Mouse (Mus musculus): Measurements from ENCODE around the gene Rnf141.

Rnf141 gene

DNA sequence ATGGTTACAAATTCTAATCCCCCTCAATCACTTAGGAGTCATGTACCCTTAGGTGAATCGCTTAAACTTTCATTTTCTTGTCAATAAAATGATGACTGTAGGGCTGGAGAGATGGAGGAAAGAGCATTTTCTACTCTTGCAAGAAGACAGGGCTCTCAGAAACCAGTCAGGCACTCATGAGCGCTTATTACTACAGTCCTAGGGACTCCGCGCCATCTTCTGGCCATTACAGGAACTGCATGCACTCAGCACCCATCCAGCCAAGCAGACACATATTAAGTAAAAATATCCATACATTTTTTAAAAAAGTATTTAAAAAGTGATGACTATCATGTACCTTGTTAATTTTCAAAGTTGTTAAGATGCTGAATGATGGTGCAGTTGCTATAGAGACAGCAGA, 43.2 kb downstream of the Rnf141 start:
- intact Hi-C loops (cut with DNase I) = loop anchor here (1.0 to 10.0 kb wide), 4 partner anchors 74 to 516 kb away; no protein-coding TSS in a partner anchor

DNA sequence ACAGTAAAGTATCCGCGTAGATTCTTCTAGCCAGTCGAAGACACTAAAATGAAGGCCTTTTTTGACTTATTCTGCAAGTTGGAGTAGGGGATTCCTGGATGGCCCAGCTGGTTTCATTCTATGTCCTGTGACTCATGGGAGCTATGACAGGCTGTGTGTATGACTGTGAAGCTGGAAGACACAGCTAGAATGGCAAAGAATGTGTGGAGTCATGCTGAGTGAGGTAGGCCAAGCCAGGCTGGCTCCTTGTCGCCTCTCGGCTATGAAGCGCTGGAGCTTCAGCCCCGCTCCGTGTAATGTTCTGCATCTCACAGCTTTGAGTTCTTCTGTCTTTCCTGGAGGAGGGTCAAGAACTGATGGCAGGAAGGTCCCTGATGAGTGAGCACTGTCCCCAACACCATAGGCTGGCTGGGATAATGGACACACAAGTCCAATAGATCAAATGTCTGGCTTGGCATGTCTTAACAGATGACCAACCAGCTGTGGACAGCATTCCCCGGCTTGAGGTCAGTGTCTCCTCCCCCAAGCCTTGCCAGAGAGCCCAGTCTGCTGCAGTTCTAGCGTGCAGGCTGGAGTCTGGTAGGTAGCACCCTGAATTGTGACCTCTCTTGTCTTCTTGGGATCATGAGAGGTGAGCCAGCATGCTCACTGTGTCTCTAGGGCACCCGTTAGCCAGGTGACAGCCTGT, 46.4 kb downstream of the Rnf141 start:
- intact Hi-C loops (cut with DNase I) = no loop called here

DNA sequence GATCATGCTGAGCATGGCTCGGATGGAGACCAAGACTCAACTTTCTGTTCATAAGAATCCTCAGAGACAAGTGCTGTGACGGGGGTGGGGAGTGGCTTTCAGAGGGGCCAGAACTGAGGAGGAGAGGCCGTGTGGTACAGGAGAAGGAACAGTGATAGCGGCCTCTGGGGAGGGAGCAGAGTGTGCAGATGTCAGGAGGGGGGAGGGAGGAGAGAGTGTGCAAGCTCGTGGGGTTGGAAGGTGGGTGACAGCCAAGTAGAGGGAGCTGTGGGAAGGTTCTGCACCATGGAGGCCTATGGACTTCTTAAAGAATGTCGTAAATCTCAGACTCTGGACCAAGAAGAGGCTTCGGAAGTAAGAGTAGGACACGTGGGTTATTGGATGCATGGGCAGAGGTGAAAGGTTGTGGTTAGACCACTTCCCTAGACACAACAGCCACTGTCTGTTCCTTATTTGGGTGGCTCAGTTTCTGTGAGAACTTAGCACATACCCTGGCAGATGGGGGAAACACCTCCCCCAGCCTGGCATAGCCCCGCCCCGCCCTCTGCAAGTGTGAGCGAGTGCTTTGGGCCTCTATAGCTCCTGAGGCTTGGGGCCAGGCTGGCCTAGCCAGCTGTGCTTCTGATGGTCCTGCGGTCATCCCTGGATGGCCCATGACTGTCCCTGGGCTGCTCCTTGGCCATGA, 47.7 kb downstream of the Rnf141 start:
- intact Hi-C loops (cut with DNase I) = no loop called here

DNA sequence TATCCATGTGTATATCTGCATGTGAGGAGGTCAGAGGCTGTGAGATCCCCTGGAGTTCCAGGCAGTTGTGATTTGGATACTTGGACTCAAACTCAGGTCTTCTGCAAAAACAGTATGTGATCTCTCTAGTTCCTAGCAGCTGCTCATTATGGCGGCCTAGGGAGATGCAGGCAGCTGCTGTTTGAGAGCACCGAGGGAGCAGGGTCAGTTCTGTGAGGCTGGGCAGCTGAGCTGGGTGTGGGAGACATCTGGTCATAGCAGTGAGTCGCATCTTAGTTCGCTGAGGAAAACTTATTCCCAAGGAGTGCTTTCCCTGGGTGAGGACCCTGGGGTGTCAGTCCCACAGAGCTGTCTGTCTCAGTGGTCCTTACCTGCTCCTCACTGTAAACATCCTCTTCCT, 49.5 kb downstream of the Rnf141 start:
- intact Hi-C loops (cut with DNase I) = no loop called here

DNA sequence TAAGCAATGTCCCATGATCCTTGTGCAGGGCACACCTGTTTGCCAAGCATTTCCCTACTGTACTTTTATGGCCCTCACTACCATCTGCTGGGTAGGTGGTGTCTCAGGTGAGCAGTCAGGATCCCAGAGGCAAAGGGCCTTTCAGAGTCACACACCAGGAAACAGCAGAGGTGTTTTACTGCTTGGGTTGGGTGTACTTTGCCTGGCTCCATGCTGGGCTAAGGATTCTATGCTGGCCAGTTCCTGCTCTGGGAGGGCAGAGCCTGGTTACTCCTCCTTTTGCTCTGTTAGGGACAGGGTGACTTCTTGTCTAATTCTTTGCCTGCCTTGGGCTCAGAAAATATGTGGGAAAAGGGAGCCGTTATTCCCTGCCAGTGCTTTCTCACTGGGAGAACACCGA, 51.4 kb downstream of the Rnf141 start:
- intact Hi-C loops (cut with DNase I) = no loop called here

DNA sequence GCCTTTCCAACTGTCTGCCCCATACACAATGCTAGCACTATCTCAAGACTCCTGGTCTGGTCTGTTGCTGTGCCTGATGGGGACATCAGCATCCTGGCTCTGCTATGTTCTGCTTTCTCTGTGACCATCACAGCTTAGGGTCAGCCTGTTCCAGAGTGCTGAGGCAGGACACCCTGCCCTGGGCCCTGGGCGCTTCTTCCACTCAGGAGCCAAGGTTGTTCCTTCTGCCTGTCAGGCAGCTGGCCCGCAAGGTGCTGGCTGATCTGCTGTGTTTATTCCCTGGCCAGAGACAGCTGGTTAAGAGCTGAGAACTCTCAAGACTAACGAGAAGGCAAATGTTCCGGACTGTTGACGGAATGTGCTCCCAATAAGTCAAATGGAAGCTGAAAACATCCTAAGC, 52.1 kb downstream of the Rnf141 start:
- intact Hi-C loops (cut with DNase I) = no loop called here

DNA sequence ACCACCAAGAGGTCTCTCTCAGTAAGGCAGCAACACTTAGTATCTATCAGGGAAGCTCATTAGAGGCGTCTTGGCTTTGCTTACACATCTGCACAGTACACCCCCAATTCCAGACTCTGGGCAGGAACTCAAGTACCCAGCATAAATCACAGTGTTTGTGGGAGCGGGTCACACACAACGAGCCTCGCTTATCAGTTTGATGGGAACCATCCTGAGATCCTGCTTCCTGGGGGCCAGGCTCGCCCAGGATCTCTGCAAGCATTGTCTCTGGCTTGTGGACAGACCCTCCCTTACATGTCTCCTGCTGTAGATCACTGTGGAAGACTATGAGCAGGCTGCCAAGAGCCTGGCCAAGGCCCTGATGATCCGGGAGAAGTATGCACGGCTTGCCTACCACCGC, 53.4 kb downstream of the Rnf141 start:
- intact Hi-C loops (cut with DNase I) = no loop called here

DNA sequence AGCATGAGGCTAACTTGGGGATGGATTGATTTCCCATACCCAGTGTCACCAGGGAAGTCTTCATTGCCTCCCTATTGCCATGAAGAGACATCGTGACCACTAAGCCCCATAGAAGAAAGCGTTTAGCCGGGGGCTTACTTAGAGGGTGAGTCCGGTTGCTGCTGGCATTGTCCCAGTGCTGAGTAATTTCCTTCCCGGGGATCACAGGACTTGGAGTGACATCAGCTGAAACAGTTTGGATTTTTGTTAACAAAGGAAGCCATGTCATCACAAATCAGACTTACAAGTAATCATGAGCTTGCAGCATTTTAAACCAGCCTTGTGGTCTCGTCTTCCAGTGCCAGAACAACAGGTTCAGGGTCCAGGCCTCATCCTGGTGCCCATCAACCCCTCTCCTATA, 56.9 kb downstream of the Rnf141 start:
- intact Hi-C loops (cut with DNase I) = no loop called here

DNA sequence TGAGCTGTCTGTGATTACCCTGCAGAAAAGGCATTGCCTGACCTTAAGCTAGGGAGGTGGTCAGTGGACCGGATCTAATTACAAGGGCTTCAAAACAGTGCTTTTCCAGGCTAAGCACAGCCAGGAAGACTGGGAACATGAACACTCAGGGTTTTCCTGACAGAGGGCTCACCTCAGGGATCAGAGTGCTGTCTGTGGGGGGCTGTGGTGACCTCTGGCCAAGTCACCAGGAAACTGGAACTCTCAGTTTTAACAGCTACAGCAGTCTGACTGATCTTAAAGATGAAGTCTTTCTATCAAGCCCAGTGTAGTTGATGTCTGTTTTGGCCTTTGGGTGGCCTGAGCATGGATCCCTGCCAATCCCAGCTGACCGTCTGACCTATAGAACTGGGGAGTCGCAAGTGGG, 58.5 kb downstream of the Rnf141 start:
- intact Hi-C loops (cut with DNase I) = no loop called here

DNA sequence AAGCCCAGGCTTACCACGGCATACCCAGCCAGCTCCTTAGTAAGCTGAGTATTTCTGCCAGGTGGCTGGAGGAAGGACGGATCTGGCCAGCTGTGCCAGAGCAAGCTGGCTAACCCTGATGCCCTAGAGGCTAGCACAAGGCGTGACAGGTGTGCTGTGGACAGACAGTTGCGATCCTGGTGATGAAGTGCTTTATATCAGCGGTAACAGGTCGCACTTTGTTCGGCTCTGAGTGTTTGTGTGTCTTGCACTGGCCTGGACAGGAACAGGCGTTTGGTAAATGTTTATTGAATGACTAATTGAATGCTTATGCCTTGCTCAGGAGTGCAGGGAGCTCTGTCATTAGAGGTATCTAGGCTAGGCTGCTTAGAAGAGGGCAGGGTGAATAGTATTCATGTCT, 59.3 kb downstream of the Rnf141 start:
- intact Hi-C loops (cut with DNase I) = no loop called here

DNA sequence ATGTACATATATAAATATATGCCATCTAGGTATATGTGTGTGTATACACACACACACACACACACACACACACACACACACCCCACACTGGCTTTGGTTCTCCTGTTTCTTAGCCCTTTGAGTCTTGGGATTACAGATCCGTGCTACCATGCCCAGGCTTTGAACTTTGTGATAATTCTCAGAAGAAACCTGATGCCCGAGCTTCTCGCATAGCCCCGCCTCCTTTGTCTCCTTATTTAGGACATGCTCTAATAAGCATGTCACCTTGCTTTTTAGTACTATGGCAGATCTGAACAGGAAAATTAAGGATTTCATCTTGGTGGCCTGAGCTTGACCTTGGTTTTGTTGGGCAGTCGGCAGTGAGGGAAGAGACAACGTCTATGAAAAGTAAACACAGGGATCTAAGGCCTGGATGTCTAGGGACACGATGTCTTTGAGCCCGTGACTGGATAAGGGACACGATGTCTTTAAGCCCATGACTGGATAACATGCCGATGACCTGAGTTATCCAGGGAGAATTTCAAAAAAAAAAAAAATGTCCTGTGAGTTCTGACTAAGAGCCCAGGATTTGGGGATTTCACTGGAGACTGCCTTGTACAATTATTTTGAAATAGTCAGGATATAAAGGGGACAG, 61.3 kb downstream of the Rnf141 start:
- intact Hi-C loops (cut with DNase I) = no loop called here

DNA sequence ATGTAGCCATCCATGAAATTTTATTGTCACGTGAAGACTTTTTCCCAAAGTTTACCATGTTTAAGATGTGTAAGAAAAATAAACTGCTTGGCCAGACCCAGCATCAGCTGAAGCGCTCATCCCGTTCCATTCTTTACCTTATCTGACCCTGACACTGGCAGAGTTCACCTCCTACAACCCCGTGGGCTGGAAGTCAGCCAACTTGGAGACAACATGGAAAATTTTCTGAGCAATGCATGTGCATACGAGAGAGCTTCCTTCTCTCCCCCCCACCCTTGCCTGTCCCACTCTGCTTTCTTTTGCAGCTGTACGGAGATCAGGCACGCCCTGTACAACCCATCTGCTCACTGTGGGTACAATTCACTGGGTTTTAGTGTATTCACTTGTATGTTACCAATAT, 62.1 kb downstream of the Rnf141 start:
- intact Hi-C loops (cut with DNase I) = no loop called here

DNA sequence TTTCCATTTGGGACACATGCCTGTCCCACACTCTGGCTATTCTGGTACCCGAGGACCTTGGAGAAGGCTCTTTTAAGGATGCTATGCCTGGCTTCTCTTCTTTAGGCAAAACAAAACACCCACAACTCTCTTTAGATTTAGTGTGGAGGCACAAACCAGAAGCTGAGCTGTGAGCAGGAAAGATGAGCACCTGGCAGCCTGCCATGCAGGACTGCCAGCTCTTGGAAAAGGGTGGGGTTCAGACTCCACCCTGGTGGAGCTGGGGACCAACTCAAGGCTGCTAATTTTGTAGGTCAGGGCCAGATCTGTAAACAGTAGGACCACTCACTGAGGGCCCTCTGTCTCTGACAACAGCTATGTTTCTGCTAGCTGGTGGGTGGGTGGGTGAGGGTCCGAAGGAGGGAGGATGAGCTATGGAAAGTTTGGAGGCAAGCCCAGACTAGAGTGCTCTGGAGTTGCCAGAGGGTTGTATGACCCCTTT, 63.0 kb downstream of the Rnf141 start:
- intact Hi-C loops (cut with DNase I) = no loop called here

DNA sequence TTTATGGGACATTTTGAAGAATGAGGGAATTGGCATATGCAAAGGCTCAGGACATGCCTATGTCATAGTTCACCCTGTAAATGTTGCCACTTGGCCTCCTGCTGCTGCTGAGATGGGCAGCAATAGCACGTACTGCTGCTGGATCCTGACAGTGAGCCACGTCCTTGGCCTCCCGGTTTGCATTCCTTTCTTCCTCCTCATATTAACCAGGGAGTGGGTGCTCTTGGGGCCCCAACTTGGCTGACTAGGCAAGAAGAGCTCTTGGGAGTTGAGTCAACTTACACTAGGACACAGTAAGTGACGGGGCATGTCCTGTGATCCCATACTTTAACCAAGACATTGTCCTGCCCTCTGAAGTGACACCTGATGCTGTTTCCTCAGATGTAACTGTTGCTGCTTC, 63.7 kb downstream of the Rnf141 start:
- intact Hi-C loops (cut with DNase I) = no loop called here

DNA sequence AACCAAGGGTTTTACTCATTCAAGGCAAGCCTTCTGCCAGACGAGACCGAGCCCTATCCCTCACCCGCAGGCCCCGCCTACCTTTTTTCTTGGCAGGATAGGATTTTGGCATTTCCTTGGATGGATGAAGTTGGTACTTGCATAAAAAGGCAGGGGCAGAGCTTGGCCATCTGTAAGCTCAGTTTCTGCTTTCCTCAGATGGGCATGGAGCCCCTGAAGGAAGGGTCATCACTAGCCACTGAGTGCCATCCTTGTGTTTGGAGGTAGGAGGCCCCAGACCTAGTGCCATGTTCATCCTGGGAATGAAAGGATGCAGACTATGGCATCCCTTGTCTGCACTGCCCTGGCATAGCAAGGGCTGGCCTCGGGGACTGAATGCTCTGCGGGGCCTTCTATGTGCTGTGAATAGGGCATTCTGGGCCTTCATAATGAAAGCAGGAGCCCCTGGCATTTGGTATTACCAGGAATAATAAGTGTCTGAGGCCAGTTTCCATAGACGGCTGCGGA, 64.6 kb downstream of the Rnf141 start:
- intact Hi-C loops (cut with DNase I) = no loop called here

DNA sequence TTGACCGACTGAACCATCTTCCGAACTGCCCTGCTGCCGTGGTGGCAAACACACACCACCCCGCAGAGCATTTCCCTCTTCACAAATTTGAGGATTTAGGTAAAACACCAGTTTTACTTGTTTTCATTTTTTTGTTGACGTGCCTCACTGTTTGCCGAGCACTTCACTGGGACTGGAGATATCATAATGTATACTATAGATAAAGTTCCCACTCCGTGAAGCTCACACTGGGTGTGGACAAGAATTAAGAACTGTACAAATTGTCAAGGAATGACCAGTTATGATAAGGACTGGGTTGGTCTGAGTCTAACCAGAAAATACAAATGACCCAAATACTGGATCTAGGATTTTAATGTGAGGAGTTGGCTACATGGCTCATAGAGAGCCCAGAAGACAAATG, 65.3 kb downstream of the Rnf141 start:
- intact Hi-C loops (cut with DNase I) = no loop called here

DNA sequence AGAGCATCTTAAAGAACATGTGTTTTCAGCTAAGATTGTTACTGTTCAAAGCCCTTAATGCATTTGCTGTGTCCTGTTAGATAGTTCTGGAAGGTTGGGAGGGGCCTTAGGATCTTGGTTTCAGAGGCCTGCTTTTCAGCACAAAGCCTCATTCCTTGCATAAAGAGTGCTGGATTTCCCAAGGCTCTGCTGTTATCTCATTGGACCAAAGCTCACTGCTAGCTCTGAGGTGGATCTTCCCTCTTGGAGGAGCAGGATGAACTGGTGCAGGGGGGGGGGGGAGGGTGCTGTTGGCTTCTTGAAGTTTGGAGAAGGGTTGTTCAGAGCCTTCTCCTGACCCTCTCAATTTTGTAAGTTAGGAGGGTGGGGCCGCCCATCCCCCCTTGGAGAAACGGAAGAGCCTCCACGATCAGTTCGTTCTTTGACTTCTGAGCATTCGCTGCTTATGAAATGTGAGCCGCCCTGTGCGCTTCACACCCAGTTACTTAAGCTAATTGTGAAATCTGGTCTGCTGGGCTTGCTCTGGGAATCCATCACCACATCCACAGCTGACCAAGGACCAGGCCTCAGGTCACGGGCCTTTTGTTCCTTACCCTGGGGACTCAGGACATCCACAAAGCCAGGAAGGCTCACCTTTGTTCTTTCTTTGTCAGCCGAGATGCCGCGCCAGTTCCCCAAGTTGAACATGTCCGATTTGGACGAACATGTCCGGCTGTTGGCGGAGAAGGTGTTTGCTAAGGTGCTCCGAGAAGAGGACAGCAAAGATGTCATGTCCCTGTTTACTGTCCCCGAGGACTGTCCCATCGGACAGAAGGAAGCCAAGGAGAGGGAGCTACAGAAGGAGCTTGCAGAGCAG, 66.9 kb downstream of the Rnf141 start:
- intact Hi-C loops (cut with DNase I) = no loop called here

DNA sequence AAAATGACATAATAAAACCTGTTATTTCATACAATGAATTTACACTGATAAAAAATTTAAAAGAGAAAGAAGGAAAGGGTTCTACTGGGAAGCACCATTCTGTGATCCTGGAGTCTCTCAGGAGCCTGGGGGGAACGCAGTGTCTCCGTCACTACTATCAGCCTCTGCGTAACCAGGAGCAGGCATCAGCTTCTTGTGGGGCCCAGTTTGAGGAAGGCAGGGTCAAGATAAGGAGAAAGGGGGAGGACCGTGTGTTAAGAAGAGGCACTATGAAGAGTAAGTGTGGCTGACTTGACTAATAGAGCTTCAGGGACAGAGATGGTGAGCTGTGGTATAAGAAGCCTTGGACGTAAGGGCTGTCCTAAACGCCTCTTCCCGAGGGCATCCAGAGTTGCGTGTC, 69.6 kb downstream of the Rnf141 start:
- intact Hi-C loops (cut with DNase I) = no loop called here

DNA sequence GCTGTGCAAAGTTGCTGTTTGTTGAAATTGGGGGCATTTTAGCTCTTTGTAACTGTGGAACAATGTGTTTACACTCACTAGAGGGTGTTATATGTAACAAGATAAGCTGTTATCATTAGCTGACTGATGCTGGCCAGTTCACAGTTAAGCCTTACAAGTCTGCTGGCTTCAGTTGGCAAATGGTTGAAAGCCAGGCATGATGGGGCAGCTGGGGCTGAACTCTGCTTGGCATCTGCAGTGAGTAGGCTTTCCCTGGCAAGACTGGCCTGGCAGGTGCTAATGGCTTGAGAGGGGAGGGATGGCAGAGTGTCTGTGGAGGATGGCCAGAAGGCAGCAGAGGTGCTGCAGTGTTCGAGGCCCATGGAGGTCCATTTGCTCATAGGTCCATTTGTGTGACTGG, 70.2 kb downstream of the Rnf141 start:
- intact Hi-C loops (cut with DNase I) = no loop called here

DNA sequence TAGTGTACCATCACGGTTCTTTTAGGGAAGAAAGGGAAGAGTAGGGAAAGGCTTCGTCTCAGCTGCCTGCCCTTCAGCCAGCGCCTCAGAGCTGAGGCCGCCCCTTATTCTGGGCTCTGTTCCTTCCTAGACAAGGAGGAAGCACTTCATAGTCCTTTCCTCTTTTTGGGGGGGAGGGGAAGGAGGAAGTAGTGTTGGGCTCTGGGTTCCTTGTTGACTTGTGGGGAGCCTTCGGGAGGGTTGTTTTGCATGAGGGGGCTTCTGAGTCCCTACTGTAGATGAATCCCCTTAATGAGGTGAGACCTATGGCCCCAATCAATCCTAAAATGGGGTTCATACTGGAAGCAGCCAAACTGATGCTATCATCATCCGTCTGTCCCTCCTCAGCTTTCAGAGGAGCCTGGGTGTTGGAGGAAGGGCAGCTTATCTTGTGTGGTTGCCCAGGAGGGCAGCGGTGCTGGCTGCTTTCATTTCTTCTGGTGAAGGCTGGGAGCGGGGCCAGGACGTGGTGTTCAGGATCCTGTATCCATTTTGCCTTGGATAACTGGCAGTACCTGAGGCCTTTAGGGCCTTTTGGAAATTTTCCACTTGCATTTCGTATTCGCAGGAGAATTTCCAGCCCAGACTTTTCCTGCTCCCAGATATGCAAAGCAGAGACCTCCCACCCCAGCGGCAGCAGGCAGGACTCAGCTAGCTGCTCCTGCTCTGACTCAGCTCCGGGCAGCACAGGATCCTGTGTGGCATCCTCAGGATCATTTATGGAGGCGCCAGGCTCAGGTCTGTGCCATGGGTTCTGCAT, 70.9 kb downstream of the Rnf141 start:
- intact Hi-C loops (cut with DNase I) = no loop called here

DNA sequence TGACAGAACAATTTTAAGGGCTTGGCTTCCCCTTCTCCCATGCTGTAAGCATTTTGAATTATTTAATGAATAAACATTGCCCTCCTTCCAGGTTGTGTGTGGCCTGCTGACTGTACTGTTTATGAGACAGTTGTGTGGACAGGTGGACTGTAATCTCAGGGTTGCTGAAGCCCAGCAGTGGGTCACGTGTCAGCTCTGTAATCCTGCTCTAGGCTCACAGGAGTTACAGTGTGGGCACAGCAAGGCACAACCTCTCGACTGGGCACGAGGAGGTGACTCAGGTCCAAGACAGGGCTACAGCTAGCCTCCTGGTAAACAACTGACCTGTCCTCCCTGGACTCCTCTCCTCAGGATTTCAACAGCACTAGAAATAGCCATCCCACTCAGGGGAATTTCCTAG, 71.9 kb downstream of the Rnf141 start:
- intact Hi-C loops (cut with DNase I) = no loop called here

Measured in adrenal gland (tissue).